Mouse (Mus musculus): Measurements from ENCODE around the gene Ccdc127. TPM values are rescaled to one million over a fixed set of nuclear protein-coding genes. Genes with fewer than 3 reads are reported as not detected.

The Ccdc127 gene
- total RNA-seq, 1 experiment from 2014 or later: 52.4 TPM

- DNase-seq: peak; percentile 54
Measured at GRCm38 (mm10) chr13:74390371-74390990, 40.4 kb downstream of the Ccdc127 start, which contains the start of gene Zfp72. Gene Zfp72 (minus strand): TSS chr13:74390836.

- DNase-seq: no peak
Measured at GRCm38 (mm10) chr13:74391156-74391555, 41.0 kb downstream of the Ccdc127 start.

GRCm38 (mm10) chr13:74399298-74399839 is 49.3 kb downstream of the Ccdc127 start, which contains the start of gene Ftl1-ps1:
Gene Ftl1-ps1 (plus strand): TSS chr13:74399694.
- DNase-seq: peak; percentile 60

Small RNA genes lying within 50 kb of the gene (microRNA-seq; reads per million reads assigned to microRNA genes)
- 0 reads per million in 2 experiments for gene Mir692-3

Other genes with a start within 250 kb of the Ccdc127 start
- gene Slc9a3, start 228.9 kb upstream of the Ccdc127 start, total RNA-seq (2021): 0.09 TPM in 1 of 2 replicates, not detected in the other
- gene Exoc3, start 141.6 kb upstream of the Ccdc127 start, total RNA-seq (2021): 47.9 and 67.9 TPM in 2 replicates
- gene Ahrr, start 58.0 kb upstream of the Ccdc127 start, total RNA-seq (2021): 1.1 and 1.7 TPM in 2 replicates
- 147 and 161 TPM in 2 replicates for gene Pdcd6, start 32.7 kb upstream of the Ccdc127 start, total RNA-seq (2021)
- 591 and 621 TPM in 2 replicates for gene Sdha, start within 50 bp of the Ccdc127 start, total RNA-seq (2021)
- gene Lrrc14b, start 13.7 kb downstream of the Ccdc127 start, total RNA-seq (2021): 0.24 and 0.43 TPM in 2 replicates
- gene Zfp72, start 40.5 kb downstream of the Ccdc127 start, total RNA-seq (2021): 4.4 and 4.7 TPM in 2 replicates
- gene Ftl1-ps1, start 49.4 kb downstream of the Ccdc127 start, total RNA-seq (2021): 719 and 903 TPM in 2 replicates
- 13.7 and 13.8 TPM in 2 replicates for gene Zfp825, start 143.7 kb downstream of the Ccdc127 start, total RNA-seq (2021)